Mouse (Mus musculus) Muller cell, postnatal 12 days (primary cell): ENCODE measurements around the gene Efr3b.
A peak's percentile ranks its signal among the peaks of the same experiment; 100 is the strongest.

Experiments used
- DNase-seq: peaks from one replicate; pipeline ENCODE4 v3.0.0-alpha.2; 2015; ENCODE audit errors: inconsistent ontology term

Gene Efr3b

GRCm38 (mm10) chr12:4037511-4037910, 1.2 kb downstream of the Efr3b start:
- no peak for DNase-seq

GRCm38 (mm10) chr12:4036157-4036556, 2.6 kb downstream of the Efr3b start:
- no peak for DNase-seq

GRCm38 (mm10) chr12:4029064-4029463, 9.7 kb downstream of the Efr3b start:
- DNase-seq, result no peak

GRCm38 (mm10) chr12:4028516-4028915, 10.2 kb downstream of the Efr3b start:
- DNase-seq, result no peak

- no peak for DNase-seq
These were observed 14.4 kb downstream of the Efr3b start for GRCm38 (mm10) chr12:4024356-4024755.

GRCm38 (mm10) chr12:4023501-4023900, 15.2 kb downstream of the Efr3b start:
- DNase-seq, result no peak

- no peak for DNase-seq
These were observed 15.9 kb downstream of the Efr3b start for GRCm38 (mm10) chr12:4022845-4023244.

GRCm38 (mm10) chr12:4020505-4020904, 18.2 kb downstream of the Efr3b start:
- DNase-seq, result no peak

- no peak for DNase-seq
These were observed 22.4 kb downstream of the Efr3b start for GRCm38 (mm10) chr12:4016321-4016720.

GRCm38 (mm10) chr12:4015741-4016140, 23.0 kb downstream of the Efr3b start:
- no peak for DNase-seq

GRCm38 (mm10) chr12:4015255-4015654, 23.5 kb downstream of the Efr3b start:
- DNase-seq, result no peak

GRCm38 (mm10) chr12:4011715-4012114, 27.0 kb downstream of the Efr3b start:
- no peak for DNase-seq

- DNase-seq, result no peak
These were observed 27.4 kb downstream of the Efr3b start for GRCm38 (mm10) chr12:4011301-4011700.

GRCm38 (mm10) chr12:4008731-4009130, 30.0 kb downstream of the Efr3b start:
- DNase-seq, result peak; percentile 48

- DNase-seq, result no peak
These were observed 30.9 kb downstream of the Efr3b start for GRCm38 (mm10) chr12:4007766-4008165.

GRCm38 (mm10) chr12:4007181-4007580, 31.5 kb downstream of the Efr3b start:
- DNase-seq, result peak; percentile 79

GRCm38 (mm10) chr12:4006079-4006478, 32.6 kb downstream of the Efr3b start:
- DNase-seq, result peak; percentile 48

GRCm38 (mm10) chr12:4004648-4005047, 34.1 kb downstream of the Efr3b start:
- DNase-seq, result no peak

GRCm38 (mm10) chr12:4000406-4000805, 38.3 kb downstream of the Efr3b start:
- no peak for DNase-seq

GRCm38 (mm10) chr12:3996749-3997148, 42.0 kb downstream of the Efr3b start:
- no peak for DNase-seq

- DNase-seq, result no peak
These were observed 47.7 kb downstream of the Efr3b start for GRCm38 (mm10) chr12:3991047-3991446.

GRCm38 (mm10) chr12:3989943-3990342, 48.8 kb downstream of the Efr3b start:
- peak; percentile 77 for DNase-seq

- DNase-seq, result no peak
These were observed 54.3 kb downstream of the Efr3b start for GRCm38 (mm10) chr12:3984446-3984845.

GRCm38 (mm10) chr12:3983736-3984135, 55.0 kb downstream of the Efr3b start:
- peak; percentile 72 for DNase-seq

- DNase-seq, result no peak
These were observed 56.5 kb downstream of the Efr3b start for GRCm38 (mm10) chr12:3982257-3982656.
